Mouse (Mus musculus) megakaryocyte, embryonic 14.5 days (primary cell): Measurements from ENCODE around the gene Hoxa7.

Experiments used
- FLI1 ChIP-seq: IDR thresholded peaks from 2 replicates; pipeline ENCODE4 v1.6.1; 2012; ENCODE audit warnings: low read length, inconsistent platforms, mixed read lengths
- GATA1 ChIP-seq: IDR thresholded peaks from 3 replicates; pipeline ENCODE4 v1.6.1; 2012; ENCODE audit warnings: mixed read lengths, low read length, inconsistent platforms, borderline replicate concordance

- TF ChIP-seq GATA1 (no peak), FLI1 (no peak)
Measured at GRCm38 (mm10) chr6:52183311-52184080, 38.2 kb downstream of the Hoxa7 start.
